Mouse (Mus musculus) heart, adult 8-10 months (tissue): Measurements from ENCODE around the gene Srd5a1. TPM values are rescaled to one million over a fixed set of nuclear protein-coding genes. Genes with fewer than 3 reads are reported as not detected.

ENCODE experiments used
- DNase-seq: peaks from one replicate; pipeline ENCODE4 v3.0.0; 2022; ENCODE audit warnings: low spot score
- total RNA-seq, 4 experiments: library from RNA; stranded (reverse); gene quantifications; 2 replicates each; pipeline ENCODE4 v1.2.4; 2022

Gene Srd5a1
- total RNA-seq, 4 experiments from 2014 or later = 0.38 to 1.8 (median 0.71) TPM

- DNase-seq = no peak
Observed at GRCm38 (mm10) chr13:69541776-69542175, 69.5 kb downstream of the Srd5a1 start.

GRCm38 (mm10) chr13:69541209-69541608, 70.0 kb downstream of the Srd5a1 start:
- DNase-seq = no peak

DNA sequence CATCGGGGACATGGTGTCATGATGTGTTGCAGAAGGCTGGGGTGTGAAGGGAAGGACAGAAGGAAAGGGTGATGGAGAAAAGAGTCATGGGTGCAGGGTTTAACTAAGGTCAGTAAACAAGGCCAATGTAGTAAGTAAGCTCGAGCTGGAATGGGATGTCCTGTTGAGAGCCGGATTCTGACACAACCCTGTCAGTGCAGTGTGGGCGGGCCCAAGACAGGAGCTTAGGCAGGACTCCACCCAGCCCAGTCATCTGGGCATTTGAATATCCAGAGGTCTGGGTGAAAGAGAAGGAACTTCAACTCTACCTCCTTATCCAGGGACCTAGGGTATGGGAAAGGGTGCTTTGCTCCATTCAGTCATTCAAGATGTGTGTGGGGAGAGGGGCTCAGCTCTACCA, 72.9 kb downstream of the Srd5a1 start:
- DNase-seq = no peak

GRCm38 (mm10) chr13:69537366-69537765, 73.9 kb downstream of the Srd5a1 start:
- DNase-seq = no peak

- no peak for DNase-seq
Observed at GRCm38 (mm10) chr13:69536021-69536420, 75.2 kb downstream of the Srd5a1 start.

DNA sequence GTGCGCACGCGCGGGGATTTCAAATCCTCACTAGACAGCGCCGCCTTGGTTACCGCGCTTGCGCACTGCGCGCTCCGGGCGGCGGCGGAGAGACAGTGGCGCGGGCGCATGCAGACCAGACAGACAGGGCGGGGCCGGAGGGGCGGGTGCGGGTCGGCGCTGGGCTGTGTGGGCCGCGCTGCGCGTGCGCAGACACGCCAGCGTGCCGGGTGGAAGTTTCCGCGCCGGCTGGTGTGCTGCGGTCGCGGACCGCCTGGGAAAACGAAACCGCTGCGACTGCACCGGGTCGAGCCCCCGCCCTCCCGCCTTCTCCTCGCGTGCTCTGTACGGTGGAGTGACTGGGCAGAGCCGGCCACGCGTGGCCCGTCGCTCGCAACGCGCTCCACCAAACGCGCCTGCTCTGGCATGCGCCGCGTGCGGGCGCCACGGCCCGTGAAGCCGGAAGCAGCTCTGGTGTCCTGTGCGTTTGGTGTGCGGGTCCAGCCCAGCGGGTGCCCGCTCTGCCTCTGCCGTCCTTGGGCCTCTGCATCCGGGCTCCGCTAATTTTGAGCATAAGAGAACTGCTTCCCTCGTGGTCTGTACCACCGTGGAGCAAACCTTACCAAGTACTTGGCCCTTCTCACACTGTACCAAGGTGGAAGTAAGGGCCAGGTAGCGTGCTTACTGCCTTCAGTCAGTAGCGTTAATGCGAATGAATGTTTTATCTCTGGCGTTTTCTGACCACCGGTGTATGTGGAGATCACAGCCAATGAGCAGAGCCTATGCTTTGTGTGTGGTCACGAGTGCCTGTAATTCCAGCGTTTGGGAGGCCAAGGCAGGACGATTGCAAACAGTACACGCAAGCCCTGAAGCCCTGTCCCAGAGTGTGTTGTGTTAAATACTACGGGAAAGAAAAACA, 76.3 kb downstream of the Srd5a1 start:
- peak; percentile 95 for DNase-seq

- DNase-seq = no peak
Observed at GRCm38 (mm10) chr13:69534334-69534653, 76.9 kb downstream of the Srd5a1 start, which contains the start of gene Tent4a. TSS of gene Tent4a (minus strand) at chr13:69534617.

DNA sequence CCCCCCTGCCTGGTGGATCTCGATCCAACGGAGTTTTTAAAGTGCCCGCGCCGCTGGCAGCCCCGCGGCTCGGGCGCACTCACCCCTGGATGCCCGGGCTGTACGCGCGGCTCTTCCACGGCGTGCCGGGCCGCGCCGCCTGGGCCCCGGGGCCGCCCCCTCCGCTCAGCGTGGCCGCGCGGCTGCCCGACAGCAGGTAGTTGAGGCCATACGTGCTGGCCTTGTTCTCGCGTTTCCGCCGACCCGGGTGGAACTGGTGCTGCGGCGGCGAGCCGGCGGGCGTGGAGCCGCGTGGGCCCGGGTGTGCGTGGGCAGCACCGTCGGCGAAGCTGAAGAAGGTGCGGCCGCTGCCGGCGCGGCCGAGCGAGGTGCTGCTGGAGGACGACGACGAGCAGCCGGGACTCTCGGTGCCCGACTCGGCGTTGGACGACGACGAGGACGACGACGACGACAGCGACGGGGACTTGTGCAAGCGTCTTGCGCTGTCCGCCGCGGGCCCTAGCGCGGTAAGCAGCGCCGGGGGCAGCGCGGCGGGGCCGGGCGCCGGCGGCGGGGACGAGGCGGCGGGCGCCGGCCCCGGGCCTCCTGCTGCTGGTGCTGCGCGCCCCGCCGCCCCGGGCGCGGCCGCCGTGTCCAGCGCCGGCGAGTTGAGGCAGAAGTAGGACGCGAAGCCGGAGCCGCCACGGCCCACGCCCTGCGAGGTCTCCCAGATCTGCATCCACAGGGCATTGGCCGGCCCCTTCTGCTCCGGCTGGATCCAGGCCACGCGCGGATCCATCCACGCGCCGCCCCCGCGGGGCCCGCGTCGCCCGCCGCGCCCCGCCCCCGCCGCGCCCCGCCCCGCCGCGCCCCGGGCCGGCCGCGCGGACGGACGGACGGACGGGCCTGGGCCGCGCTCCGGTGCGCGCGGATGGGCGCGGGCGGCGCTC, 77.6 kb downstream of the Srd5a1 start, which contains the start of gene Nsun2:
TSS of gene Nsun2 (plus strand) at position 342 of the 929 bp plus-strand sequence.
- DNase-seq = no peak

GRCm38 (mm10) chr13:69532893-69533404, 78.3 kb downstream of the Srd5a1 start:
- DNase-seq = no peak

DNA sequence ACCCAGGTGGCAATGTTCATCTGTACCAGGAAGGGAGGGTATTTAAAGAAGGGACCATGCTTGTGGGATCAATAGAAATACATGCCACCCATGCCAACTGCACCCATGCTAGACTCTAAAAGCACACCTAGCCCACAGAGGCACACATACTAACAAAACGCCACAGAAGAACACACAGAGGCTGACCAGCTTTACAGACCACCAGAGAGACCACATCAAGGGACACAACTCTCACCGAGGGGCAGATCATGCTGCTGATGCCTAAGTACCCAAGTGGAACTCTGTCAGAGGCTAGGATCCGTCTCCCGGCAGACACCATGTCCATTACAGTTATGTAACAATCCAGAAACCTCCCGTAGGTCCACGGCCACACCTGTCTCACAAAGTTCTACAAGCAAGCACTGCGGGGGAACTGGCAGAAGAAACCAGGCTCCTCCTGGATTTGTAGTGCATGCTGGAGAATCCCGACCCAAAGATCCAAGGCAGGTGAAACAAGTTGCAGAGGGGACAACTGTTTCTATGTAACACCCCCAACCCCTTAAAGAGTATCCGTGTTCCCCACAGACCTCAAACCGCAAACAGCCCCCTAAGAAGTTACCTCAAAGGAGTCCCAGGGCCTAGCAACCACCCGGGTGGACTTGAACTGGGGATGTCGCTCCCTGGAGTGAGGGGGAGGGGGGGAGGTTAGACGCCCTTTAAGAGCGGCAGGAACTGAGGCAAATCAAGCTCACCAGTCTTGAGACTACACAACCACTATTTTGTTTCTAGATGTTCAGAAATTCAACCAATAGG, 78.9 kb downstream of the Srd5a1 start:
- DNase-seq = no peak

- DNase-seq = no peak
Observed at GRCm38 (mm10) chr13:69531431-69531830, 79.8 kb downstream of the Srd5a1 start.

GRCm38 (mm10) chr13:69530951-69531350, 80.3 kb downstream of the Srd5a1 start:
- no peak for DNase-seq

- DNase-seq = no peak
Observed at GRCm38 (mm10) chr13:69530156-69530555, 81.1 kb downstream of the Srd5a1 start.

DNA sequence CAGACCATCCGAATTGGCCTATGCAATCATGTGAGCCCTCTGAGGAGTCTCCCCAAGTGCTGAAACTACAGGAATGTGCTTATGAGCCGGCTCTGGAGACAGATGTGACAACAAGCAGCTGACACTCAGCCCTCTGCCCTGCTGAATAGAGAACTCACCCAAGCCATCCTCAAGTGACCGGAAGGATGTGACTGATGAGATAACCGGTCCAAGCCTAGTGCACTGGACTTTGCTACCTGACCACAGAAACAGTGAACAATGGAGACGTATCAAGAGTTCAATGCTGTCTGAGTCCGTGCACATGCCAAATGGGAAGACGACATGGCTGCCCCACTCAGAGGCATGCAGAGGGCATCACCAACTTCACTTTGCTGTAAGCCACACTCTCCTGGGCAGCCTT, 82.7 kb downstream of the Srd5a1 start:
- no peak for DNase-seq

- DNase-seq = no peak
Observed at GRCm38 (mm10) chr13:69525867-69526266, 85.4 kb downstream of the Srd5a1 start.

GRCm38 (mm10) chr13:69524158-69524530, 87.1 kb downstream of the Srd5a1 start:
- DNase-seq = no peak

Other genes starting within 250 kb of the Srd5a1 start
- 10 to 100 TPM; 43.6 to 51.5 (median 47.4) TPM for gene Nsun2, start 77.7 kb downstream of the Srd5a1 start, total RNA-seq
- 10 to 100 TPM; 10.6 to 14.1 (median 11.9) TPM for gene Tent4a, start 76.8 kb downstream of the Srd5a1 start, total RNA-seq
- gene Ube2ql1, start 128.4 kb upstream of the Srd5a1 start, total RNA-seq = 1 to 10 TPM; 4.7 to 7.9 (median 7.0) TPM
- gene Med10, start 191.0 kb upstream of the Srd5a1 start, total RNA-seq = 10 to 100 TPM; 23.3 to 29.4 (median 27.0) TPM